Mouse (Mus musculus): ENCODE measurements around the gene Nbl1.

The Nbl1 gene

DNA sequence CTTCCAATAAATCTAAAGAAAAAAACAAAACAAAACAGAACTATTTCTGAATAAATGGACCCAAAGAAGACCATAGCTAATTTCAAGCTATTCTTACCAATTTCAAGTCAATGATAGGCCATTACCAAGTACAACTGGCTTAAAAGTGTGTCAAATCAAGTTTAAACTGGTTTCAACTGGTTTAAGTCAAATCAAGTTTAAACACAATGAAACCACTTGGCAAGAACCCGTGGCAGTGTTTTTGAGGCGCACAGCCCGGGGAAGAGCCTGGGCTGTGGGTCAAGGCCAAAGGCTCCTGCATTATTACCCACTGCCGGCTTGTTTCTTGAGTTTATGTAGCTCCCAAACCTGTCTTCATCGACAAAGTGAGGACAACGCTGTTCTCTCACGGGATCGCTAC is 7.5 kb upstream of the Nbl1 start:
- DNase-seq (ENCODE audit: low spot score in 2 of 2), result no peak

DNA sequence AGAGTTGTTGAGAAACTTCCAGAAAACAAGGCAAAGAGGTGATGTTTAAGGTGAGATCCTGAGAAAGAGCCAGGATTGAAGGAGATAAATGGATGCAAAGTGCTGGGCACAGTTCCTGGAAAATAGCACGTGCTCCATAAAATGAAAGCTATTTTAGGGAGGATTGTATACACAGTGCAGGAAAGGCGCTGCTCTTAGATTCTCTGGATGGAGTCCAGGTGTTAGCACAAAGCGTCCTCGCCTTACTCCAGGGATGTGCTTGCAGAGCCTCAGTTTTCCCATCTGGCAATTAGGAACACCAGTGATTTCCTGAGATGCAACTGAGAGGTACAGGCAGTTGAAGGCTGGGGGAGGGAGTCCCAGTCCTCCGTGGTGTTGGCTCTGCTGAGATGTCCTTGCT is 3.4 kb upstream of the Nbl1 start:
- no peak for DNase-seq (ENCODE audit: low spot score in 2 of 2)

DNA sequence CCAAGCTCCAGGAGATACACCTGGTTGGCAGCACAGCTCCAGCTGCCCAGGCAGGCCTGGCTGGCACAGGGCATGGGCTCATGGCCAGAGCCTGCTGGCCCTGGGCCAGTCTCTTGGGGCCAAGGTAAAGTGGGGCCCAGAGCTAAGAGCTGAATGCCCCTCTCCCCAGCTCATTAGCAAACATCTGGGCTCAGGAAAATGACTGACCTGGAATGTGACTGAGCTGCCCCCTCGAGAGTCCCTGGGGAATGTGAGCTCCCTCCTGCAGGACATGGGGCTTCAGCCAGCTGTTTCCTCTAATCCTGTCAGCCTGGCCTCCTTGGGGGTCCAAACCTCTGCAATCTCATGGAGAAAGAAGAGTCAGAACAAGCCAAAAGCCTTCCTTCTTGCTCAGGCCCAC is 2.6 kb upstream of the Nbl1 start:
- no peak for DNase-seq (ENCODE audit: low spot score in 2 of 2)

DNA sequence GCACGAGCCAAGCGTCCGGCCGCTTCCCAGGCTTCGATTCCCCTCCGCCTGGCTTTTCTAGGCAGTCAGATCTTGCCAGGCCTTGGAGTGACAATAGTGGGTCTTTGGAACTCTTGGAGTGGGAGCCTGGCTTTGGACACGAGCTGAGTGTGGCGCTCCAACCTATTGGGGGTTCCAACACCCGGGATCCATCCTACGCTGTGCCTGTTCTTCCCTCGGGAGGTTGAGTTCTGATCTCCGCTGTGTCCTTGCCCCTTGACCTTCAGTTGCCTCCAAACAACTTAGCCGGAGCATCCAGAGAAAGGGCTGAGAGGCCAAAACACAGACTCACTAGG is 370 bp upstream of the Nbl1 start:
- no peak for DNase-seq (ENCODE audit: low spot score in 2 of 2)

DNA sequence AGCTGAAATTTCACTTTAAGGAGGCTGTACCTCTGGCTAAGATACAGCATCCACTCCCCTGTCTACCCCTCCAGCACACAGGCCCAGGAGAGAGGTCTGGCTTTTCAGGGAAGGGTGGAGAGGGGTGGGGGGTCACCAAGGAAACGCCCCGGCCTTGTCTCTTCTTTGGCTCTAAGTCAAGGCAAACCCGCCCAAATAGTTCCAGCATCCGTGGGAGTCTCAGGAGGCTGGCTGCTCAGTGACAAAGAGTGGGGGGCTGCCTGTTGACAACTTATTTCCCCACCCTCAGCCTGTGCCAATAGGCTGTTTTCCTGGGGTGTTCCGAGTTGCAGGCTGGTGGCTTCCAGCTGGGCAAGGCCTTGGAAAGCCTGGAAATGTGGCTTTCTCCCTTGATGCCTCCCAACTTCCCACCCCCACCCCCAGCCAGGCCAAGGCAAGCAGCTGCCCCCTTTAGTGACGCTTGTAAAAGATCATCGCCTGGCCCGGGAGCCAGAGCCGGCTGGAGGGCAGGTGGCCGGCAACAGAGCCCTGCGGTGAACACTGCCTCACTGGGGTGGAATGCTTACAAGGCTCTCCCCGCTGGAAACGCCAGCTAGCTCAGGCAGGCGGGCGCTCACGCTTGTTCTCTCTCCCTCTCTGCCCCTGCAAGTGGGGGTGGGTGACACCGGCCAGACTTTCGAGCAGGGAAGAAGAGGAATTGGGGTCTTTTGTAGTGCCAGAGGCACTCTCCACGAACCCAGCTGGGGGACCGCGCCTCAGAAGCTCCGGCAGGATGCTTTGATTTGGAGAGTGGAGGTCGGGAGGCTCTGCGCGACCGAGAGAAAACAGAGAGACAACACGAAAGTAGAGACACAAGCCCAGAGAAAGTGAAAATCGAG is 1.1 kb downstream of the Nbl1 start:
- peak; percentile 33 to 38 for DNase-seq (ENCODE audit: low spot score in 2 of 2)

DNA sequence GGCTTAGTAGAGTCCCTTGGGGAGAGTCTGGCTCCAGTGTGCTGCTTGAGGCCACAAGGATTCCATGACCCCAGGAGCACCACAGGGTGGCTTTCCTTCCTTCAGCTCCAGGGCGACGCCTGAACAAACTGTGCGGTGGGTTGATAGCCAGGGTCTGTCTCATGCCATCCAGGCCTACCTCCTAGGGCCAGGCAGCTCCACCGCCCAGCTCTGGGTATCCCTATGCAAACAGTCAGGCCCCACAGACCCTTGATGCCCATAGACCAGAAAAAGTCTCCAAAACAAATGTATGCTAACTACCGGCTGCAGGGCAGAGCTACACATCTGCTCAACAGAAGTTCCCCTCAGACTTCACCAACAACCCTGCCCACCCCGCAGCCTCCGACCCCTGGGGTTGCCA is 1.7 kb downstream of the Nbl1 start:
- DNase-seq (ENCODE audit: low spot score in 2 of 2), result no peak

DNA sequence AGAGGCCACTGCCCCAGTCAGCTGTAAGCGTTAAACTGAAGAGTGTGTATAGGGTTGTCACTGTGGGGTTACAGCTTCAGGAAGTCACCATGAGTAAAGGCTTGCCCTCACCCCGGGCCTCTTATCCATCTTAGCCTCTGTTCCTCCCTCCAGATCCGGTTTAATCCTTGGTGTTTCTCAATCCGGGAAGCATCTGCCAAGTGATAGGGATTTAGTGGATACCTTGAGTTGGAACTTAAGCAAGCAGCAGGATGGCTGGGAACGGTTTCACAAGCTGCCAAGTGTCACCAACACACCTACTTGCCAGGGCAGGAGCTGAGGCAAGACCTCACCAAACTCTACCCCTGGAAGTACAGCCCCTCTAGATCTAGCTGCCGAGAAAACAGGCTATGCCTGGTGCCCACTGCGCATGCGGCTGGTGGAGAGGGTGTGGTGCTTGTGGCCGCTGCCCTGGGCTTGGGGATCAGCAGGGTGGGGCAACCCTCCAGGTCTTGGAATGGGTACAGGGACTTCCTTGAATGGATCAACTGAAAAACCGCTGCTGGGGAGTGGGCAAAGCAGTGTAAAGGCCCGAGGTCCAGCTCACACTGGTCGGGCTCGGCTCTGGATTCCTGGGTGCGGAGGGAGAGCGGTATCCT is 2.4 kb downstream of the Nbl1 start:
- peak in 1 of 2 experiments; percentile 22 for DNase-seq (ENCODE audit: low spot score in 2 of 2)

DNA sequence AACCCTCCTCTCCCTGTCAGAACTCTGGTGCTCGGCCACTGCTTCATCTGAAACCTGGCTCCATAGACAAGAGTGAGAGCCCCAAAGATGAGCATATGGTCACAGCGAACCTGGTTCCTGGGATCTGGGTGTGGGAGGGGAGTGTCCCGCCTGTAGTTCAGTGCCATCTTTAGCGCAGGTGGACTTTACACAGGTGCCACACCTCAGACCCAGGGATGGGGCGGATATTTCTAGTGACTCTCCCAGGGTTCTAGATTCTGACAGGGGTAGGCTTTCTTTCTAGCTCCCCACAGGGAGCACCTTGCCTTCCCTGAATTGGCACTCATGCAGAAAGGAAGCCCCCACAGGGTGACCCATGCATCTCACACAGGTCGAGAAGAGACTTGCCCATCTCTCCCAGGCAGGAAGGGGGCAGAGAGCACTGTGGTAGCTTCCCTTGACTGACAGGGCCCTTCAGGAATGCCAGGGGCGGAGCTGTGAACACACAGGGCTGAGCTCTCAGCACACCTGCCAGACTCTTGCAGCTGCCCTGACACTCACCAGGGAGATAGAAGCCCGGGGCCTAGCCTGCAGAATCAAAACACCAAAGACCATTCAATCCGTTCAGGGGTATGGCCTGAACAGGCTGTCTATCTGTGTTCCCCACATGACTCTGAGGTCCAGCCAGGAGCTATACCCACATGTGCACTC is 3.7 kb downstream of the Nbl1 start:
- DNase-seq (ENCODE audit: low spot score in 2 of 2), result no peak

DNA sequence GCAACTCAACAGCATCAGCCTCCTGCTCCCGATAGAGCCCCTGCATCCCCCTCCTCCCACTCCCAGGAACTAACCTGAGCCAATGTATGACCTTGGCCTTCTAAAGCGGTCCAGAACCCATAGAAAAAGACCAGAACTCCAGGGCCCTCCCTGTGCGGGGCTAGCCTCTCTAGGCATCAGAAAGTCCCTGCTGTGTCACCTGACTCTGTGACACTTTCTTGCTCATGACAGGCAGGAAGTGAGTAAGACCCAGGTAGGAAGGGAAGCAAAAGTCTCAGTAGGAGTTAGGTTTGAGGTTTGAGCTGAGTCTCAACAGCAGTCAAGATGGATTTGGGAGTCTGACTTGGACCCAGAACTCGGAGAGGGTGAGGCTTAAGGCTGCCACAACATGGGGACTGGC is 5.8 kb downstream of the Nbl1 start:
- no peak for DNase-seq (ENCODE audit: low spot score in 2 of 2)

DNA sequence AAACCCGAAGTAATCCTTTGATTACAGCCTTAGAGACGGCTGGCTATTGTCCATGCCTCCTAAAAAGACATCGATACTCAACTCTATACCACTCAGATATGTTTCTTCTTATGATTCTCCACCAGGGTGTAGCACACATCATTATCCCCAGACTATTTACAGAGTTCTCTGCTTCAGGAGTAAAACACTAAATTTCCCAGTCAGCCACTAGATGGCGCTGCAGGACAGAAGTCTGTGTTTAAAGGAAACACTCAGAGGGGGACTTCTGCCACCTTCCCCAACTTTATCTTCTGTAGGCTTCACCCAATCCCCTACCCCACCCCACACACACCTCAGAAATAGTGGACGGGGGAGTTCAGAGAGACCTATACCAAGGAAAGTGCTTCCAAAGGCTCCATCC is 6.8 kb downstream of the Nbl1 start:
- DNase-seq (ENCODE audit: low spot score in 2 of 2), result peak; percentile 58 to 82

DNA sequence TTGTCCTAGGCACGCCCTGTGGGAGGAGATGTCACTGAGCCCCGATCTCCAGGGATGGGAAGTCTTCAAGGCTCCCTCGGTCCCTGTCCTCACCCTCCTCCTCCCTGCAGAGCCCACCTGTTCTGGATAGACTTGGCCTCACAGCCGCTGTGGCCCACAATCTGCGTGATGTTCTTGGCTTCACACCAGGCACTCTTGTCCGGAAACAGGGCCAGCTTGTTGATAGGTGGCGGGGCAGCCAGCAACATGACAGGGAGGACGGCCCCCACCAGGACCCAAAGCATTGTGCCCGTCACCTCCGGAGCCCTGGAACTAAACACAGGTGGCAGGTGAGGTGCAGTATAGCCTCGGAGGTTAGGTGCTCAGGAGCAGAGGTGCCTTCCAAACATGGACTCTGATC is 7.5 kb downstream of the Nbl1 start:
- no peak for DNase-seq (ENCODE audit: low spot score in 2 of 2)

DNA sequence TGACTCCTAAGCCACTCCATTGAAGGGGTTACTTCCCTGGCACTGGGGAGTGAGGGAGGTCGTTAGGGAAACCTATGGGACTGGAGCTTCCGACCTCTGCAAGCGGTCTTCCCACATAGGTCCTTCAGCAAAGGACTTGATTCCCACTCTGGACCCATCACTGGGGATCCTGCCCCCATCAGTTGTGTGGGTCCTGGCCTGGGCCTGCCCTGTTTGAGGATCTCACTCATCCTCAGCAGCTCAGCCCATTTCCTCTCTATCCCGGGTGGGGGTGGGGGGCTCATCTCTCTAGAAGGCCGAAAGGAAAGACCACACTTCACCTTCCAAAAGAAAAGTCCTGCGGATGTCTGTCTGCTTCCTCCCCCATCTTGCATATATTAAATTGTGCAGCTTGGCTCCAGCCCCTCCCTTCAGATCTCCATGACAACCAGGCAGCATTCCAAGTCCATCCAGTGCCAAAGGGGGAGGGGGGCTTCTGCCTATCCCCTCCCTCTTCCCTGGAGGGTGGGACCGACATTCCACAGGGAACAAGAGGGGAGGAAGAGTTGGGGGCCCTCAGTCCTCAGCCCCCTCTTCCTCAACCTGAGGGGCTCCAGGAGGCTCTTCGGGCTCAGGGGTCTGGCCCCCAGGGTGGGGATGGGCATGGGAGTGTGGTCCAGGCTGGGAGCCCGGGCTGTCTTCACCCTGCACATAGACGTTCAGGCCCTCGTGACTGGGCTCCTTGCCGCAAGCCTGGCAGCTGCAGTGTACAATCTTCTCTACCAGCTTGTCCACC is 9.8 kb downstream of the Nbl1 start:
- no peak for DNase-seq (ENCODE audit: low spot score in 2 of 2)

DNA sequence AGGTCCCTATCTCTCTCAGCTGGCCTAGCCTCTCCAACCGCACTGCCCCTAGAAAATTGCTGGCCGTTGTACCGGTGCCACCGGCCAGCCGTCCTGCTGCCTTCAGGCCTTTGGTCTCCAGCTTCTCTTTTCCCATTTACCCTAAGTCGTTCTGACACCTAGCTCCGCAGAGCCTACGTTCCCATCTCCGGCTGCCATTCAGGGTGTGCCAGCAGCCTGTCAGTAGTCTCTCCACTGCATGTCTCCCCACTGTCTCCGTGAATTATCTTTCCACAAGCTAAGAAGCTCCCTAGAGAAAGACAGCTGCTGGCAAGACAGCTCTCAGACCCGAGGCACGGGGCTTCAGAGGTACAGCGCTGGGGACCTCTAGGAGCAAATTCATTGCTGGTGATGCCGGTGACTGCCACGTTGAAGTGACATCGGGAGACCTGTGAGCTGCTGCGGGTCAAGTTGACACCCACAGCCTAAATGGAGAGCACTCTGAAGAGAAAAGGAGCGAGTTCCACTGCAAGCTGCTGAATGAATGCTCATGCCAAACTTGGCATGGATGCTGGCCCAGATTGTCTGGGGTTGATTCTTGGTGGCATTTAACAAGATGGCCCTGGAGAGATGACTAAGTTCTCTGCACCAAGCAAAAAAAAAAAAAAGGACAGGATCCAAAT is 11.4 kb downstream of the Nbl1 start:
- DNase-seq (ENCODE audit: low spot score in 2 of 2), result no peak

DNA sequence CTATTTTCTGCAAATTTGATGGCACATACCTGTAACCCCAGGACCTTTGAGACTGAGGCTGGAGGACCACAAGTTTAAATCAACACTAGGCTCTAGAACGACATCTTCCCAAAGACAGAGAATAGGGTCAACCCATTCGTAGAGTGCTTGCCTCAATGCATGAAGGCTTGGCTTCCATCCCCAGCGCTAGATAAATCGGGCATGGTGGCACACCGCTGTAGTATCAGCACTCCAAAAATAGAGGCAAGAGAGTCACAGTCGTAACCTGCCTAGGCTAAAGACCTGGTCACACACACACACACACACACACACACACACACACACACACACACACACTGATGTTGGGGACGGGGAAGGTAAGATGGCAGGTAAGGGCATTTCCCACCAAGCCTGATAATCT is 12.5 kb downstream of the Nbl1 start:
- DNase-seq (ENCODE audit: low spot score in 2 of 2), result no peak

DNA sequence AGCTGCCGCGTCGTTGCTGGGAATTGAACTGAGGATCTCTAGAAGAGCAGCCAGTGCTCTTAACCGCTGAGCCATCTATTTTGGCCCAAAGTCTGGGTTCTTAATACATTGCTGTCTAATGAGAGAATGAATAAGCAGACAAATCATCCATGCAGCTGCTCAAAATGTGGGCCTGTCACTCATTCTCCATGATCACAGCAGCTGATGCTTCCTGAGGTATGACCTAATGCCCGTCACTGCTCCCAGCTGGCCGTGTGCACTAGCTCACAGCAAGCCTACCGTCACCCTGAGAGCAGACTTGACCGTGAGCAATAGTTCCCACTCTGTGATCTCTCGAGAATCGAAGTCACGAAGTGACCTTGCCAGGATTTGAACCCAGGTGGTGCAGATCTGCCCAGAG is 13.4 kb downstream of the Nbl1 start:
- DNase-seq (ENCODE audit: low spot score in 2 of 2), result no peak

DNA sequence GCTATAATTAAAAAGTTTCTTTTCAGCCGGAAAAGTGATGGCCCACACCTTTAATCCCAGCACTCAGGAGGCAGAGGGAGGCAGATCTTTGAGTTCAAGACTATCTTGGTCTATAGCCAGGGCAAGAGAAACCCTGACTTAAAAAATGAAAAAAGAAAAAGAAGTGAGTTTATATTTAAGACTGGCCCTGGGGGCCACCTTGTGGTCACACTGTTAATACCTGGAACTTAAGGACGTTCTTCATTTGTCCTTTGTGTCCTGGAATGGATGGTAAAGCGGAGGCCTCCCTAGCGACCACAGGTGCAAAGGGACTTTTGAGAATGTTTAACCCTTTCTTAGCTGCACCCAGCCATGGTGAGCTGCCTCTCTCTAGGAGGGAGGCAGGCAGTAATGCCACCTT is 14.1 kb downstream of the Nbl1 start:
- no peak for DNase-seq (ENCODE audit: low spot score in 2 of 2)

DNA sequence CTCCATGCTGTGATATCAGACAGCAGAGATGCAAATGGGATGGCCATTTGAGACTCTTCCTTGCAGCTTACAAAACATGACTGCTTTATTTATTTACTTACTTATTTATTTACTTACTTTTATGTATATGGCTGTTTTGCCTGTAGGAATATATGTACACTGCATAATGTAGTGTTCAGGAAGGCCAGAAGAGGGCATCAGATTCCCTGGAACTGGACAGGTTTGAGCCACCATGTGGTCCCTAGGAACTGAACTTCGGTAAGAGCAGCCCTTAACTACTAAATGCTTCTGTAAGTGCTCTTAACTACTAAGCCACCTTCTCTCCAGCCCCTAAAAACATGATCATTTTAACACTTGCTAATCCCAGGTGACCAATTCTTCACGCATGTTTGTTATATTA is 14.5 kb downstream of the Nbl1 start:
- no peak for DNase-seq (ENCODE audit: low spot score in 2 of 2)

DNA sequence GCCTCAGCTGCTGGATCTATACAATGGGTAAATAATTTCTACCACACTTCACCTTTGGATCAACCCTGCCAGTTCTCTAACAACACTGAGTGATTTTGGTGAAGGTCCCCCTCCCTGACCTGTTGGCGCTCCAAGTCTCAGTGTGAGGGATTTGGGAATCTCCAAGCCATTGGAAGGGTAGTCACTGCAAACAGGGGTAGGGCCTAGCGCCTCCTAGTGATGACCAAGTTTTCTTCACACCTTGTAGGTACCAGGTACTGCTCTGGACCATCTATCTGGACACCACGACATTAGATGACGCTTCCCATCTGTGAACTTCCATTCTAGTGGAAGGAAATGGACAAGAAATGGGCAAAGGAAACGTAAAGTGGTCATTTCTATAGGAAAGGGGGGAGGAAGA is 16.9 kb downstream of the Nbl1 start:
- DNase-seq (ENCODE audit: low spot score in 2 of 2), result no peak

DNA sequence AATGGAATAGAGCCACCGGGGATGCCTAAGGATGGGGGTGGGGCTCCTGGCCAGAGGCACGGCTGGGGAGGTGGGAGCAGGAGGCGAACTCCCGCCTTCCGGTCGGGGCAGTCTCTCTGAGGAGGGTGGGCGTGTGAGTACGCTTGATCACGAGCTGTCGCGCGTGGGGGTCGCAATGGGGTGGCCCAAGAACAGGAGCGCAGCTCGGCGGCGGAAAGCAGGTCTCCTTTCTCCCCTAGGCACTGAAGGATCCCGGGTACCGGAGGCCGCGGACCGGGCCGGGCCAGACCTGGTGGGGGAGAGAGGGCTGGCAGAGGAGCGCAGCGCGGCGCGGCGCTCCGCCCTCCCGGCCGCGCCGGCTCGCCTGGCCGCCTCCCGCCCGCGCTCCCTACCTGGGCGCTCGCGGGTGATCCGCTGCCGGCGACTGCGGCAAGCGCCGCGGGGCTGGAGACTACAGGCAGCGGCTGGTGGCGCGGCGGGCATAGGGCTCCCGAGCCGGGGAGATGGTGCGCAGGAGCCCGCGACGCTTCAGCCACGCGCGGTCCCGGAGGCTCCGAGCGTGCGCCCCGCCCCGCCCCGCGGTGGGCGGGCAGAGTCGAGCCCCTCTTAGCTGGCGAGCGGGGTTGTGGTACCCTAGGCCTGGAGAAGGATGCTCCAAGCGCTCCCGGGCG is 17.6 kb downstream of the Nbl1 start, which contains the start of gene Htr6:
Gene Htr6, minus strand, starts transcription at position 530 of the 671 bp plus-strand sequence.
- no peak for DNase-seq (ENCODE audit: low spot score in 2 of 2)

DNA sequence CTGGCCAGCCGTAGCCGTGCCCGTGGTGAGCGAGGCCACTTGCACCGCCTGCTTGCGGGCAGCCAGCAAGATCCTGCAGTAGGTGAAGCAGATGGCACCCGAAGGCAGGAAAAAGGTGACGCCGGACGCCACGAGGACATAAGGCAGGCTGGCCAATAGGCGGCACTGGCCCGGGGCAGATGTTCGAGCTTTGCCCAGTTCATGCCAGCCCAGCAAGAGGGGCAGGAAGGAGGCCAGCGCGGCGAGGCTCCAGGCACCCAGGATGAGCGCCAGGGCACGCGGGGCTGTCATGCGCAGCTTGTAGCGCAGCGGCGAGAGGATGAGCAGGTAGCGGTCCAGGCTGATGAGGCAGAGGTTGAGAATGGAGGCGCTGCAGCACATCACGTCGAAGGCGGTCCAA is 18.7 kb downstream of the Nbl1 start:
- DNase-seq (ENCODE audit: low spot score in 2 of 2), result no peak

DNA sequence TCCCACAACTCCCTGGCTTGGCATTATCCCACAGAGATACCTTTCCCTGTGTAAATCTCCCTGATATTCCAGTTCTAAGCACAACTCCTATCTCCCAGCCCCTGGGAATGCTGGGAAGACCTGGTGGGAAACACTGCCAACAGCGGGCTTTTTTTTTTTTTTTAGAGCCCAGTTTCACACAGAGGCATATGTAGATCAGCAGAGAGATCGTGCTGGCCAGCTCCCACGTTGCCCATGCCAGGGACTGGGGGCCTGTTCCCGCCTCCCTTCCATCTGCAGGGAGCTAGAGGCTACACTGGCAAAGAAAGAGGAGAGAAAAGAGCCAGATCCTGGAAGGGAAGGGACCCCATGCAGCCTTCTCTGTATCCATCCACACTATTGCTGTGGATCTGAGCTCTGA is 24.5 kb downstream of the Nbl1 start:
- no peak for DNase-seq (ENCODE audit: low spot score in 2 of 2)
